Comparison of ENCODE assay signal across 33 mouse cellular contexts in genomic region chr17:72278296-72278695, GRCm38 (mm10).
A peak's percentile ranks its signal among the peaks of the same experiment; 100 is the strongest.
DNase-seq lines count a peak whose midpoint lies in the region; ATAC-seq and TF ChIP-seq lines count a peak whose summit lies in the region.
"Had no signal": no experiment of that assay in that cellular context is flagged by ENCODE, and none has a peak within 500 bp of the region (broad histone marks: within the 10 kb centered on the region; RNA-seq: fewer than 3 reads in every experiment).

No protein-coding gene starts in this region.

- in situ Hi-C loops in ES-E14 (cut with MboI; ENCODE audit: low sequenced_read_pairs in 2 of 2, unreplicated experiment in 2 of 2) = no loop called here

- no peak overlapping the region for H3K9ac ChIP-seq in intestine, postnatal 0 days (ENCODE audit: low read depth, low read length)
- no peak overlapping the region for H3K9ac ChIP-seq in intestine, embryonic 16.5 days (ENCODE audit: low read depth, low read length)
- no peak overlapping the region for H3K9ac ChIP-seq in ES-E14 (ENCODE audit: insufficient read depth, low read depth, low read length, poor library complexity, severe bottlenecking)
- H3K9ac ChIP-seq in stomach, postnatal 0 days (ENCODE audit: low read length) = no peak overlapping the region
- H3K9ac ChIP-seq: embryonic facial prominence, embryonic 12.5 days; heart, embryonic 13.5 days; hindbrain, embryonic 15.5 days; intestine, embryonic 15.5 days; limb, embryonic 13.5 days; midbrain, embryonic 13.5 days had no signal

- H3K27ac ChIP-seq in intestine, postnatal 0 days (ENCODE audit: low read depth, low read length) = no peak overlapping the region
- H3K27ac ChIP-seq in intestine, embryonic 16.5 days (ENCODE audit: low read length) = no peak overlapping the region
- no peak overlapping the region for H3K27ac ChIP-seq in ES-E14 (ENCODE audit: insufficient read depth, low read depth, low read length, poor library complexity, severe bottlenecking)
- H3K27ac ChIP-seq in stomach, postnatal 0 days (replicated peaks) = no peak overlapping the region
- H3K27ac ChIP-seq: embryonic facial prominence, embryonic 12.5 days; heart, embryonic 13.5 days; hindbrain, embryonic 10.5 days; hindbrain, embryonic 15.5 days; intestine, embryonic 15.5 days; limb, embryonic 13.5 days; macrophage; midbrain, embryonic 13.5 days had no signal

- TF ChIP-seq EP300 in stomach, postnatal 0 days (optimal IDR thresholded peaks at IDR 0.05) = no peak

- peak; percentile 27 for TF ChIP-seq CTCF in intestine, postnatal 0 days (IDR thresholded peaks at IDR 0.05; ENCODE audit: low read depth)
- peak; percentile 47 for TF ChIP-seq CTCF in E14TG2a.4 (conservative IDR thresholded peaks at IDR 0.05; ENCODE audit: low read length)
- peak; percentile 31 for TF ChIP-seq CTCF in stomach, postnatal 0 days (IDR thresholded peaks at IDR 0.05; ENCODE audit: low read depth)

- ATAC-seq in intestine, postnatal 0 days = no peak
- ATAC-seq in intestine, embryonic 16.5 days = no peak
- ATAC-seq in stomach, postnatal 0 days (ENCODE audit: low FRiP score, low TSS enrichment) = no peak
- ATAC-seq: CD4-positive, CD25-positive, alpha-beta regulatory T cell, adult 4 months; forebrain, embryonic 14.5 days; intestine, embryonic 15.5 days; midbrain, embryonic 13.5 days had no signal

- no peaks in the 10 kb centered on the region for H3K36me3 ChIP-seq in intestine, postnatal 0 days (ENCODE audit: control insufficient read depth, insufficient read depth)
- no peaks in the 10 kb centered on the region for H3K36me3 ChIP-seq in intestine, embryonic 16.5 days (ENCODE audit: control insufficient read depth, insufficient read depth, low read length)
- H3K36me3 ChIP-seq in E14TG2a.4 (ENCODE audit: insufficient read depth, low read length) (no peaks in the 10 kb centered on the region), ES-E14 (ENCODE audit: control insufficient read depth, insufficient read depth, low read length, poor library complexity, severe bottlenecking) (no peaks in the 10 kb centered on the region)
- no peaks in the 10 kb centered on the region for H3K36me3 ChIP-seq in stomach, postnatal 0 days (ENCODE audit: control insufficient read depth, insufficient read depth, low read length)
- H3K36me3 ChIP-seq: embryonic facial prominence, embryonic 12.5 days; heart, embryonic 13.5 days; hindbrain, embryonic 10.5 days; hindbrain, embryonic 15.5 days; intestine, embryonic 15.5 days; limb, embryonic 13.5 days; midbrain, embryonic 13.5 days had no signal

- DNase-seq in ES-E14 (ENCODE audit: low read depth, low spot score) = peak; percentile 25
- DNase-seq in stomach, postnatal 0 days (ENCODE audit: low spot score) = no peak
- no peak for DNase-seq in cerebellum, postnatal 14 days
- DNase-seq in retina, postnatal 1 day = no peak
- DNase-seq: adrenal gland, postnatal 14 days; cerebellum, adult 11 months; cerebellum, adult 9-10 months; embryo, embryonic 11 days; gastrocnemius, postnatal 14 days; heart, adult 18-20 months; heart, postnatal 10 days; kidney, adult 9 months; kidney, postnatal 14 days; lung, adult 18-20 months; lung, postnatal 10 days; right cerebral cortex, adult 18-20 months; spleen, adult 18-20 months; thymus, adult 2 months; thymus, postnatal 4 days had no signal

- no peak overlapping the region for H3K4me3 ChIP-seq in intestine, postnatal 0 days (ENCODE audit: low read depth, low read length)
- no peak overlapping the region for H3K4me3 ChIP-seq in intestine, embryonic 16.5 days (ENCODE audit: low read length)
- H3K4me3 ChIP-seq in E14TG2a.4 (replicated peaks; ENCODE audit: low read length) (no peak overlapping the region), ES-E14 (ENCODE audit: insufficient read depth in 1 of 2, low read depth in 1 of 2, low read length in 2 of 2, poor library complexity in 1 of 2, severe bottlenecking in 1 of 2) (no peak overlapping the region)
- no peak overlapping the region for H3K4me3 ChIP-seq in stomach, postnatal 0 days (ENCODE audit: low read depth, low read length)
- H3K4me3 ChIP-seq: embryonic facial prominence, embryonic 12.5 days; heart, embryonic 13.5 days; hindbrain, embryonic 10.5 days; hindbrain, embryonic 15.5 days; intestine, embryonic 15.5 days; limb, embryonic 13.5 days; midbrain, embryonic 13.5 days had no signal

- H3K9me3 ChIP-seq in intestine, postnatal 0 days (ENCODE audit: control insufficient read depth) = no peaks in the 10 kb centered on the region
- H3K9me3 ChIP-seq in intestine, embryonic 16.5 days (ENCODE audit: control insufficient read depth, low read length) = no peaks in the 10 kb centered on the region
- H3K9me3 ChIP-seq in E14TG2a.4 (ENCODE audit: low read length) = no peaks in the 10 kb centered on the region; the same call in 1 of the 2 replicates
- no peaks in the 10 kb centered on the region for H3K9me3 ChIP-seq in ES-E14 (ENCODE audit: control insufficient read depth, insufficient read depth, low read depth, low read length)
- H3K9me3 ChIP-seq in stomach, postnatal 0 days (ENCODE audit: control insufficient read depth, low read length) = no peaks in the 10 kb centered on the region
- H3K9me3 ChIP-seq: hindbrain, embryonic 15.5 days; intestine, embryonic 15.5 days had no signal

- H3K4me1 ChIP-seq in intestine, postnatal 0 days (replicated peaks; ENCODE audit: control insufficient read depth, insufficient read depth, low read length) = no peaks in the 10 kb centered on the region
- no peaks in the 10 kb centered on the region for H3K4me1 ChIP-seq in intestine, embryonic 16.5 days (ENCODE audit: control insufficient read depth, insufficient read depth, low read length)
- H3K4me1 ChIP-seq in E14TG2a.4 (replicated peaks; ENCODE audit: low read depth, low read length) (no peaks in the 10 kb centered on the region), ES-E14 (ENCODE audit: control insufficient read depth in 2 of 2, insufficient read depth in 2 of 2, low read length in 2 of 2, poor library complexity in 1 of 2) (no peaks in the 10 kb centered on the region)
- no peaks in the 10 kb centered on the region for H3K4me1 ChIP-seq in stomach, postnatal 0 days (replicated peaks; ENCODE audit: control insufficient read depth, insufficient read depth)
- H3K4me1 ChIP-seq: embryonic facial prominence, embryonic 12.5 days; hindbrain, embryonic 10.5 days; hindbrain, embryonic 15.5 days; intestine, embryonic 15.5 days; limb, embryonic 13.5 days; midbrain, embryonic 13.5 days had no signal

- no peaks in the 10 kb centered on the region for H3K27me3 ChIP-seq in intestine, postnatal 0 days (replicated peaks; ENCODE audit: control insufficient read depth, insufficient read depth, low read length)
- no peaks in the 10 kb centered on the region for H3K27me3 ChIP-seq in intestine, embryonic 16.5 days (replicated peaks; ENCODE audit: control insufficient read depth, insufficient read depth, low read length)
- H3K27me3 ChIP-seq in E14TG2a.4 (ENCODE audit: insufficient read depth, low read length) = no peaks in the 10 kb centered on the region
- no peaks in the 10 kb centered on the region for H3K27me3 ChIP-seq in stomach, postnatal 0 days (ENCODE audit: control insufficient read depth, insufficient read depth, low read length)
- H3K27me3 ChIP-seq: embryonic facial prominence, embryonic 12.5 days; heart, embryonic 13.5 days; hindbrain, embryonic 15.5 days; intestine, embryonic 15.5 days; limb, embryonic 13.5 days; midbrain, embryonic 13.5 days had no signal

- H3K4me2 ChIP-seq in intestine, postnatal 0 days (replicated peaks; ENCODE audit: low read depth) = no peak overlapping the region
- H3K4me2 ChIP-seq in intestine, embryonic 16.5 days (ENCODE audit: low read depth, low read length) = no peak overlapping the region
- no peak overlapping the region for H3K4me2 ChIP-seq in stomach, postnatal 0 days (replicated peaks; ENCODE audit: low read depth)
- H3K4me2 ChIP-seq: embryonic facial prominence, embryonic 12.5 days; heart, embryonic 13.5 days; hindbrain, embryonic 15.5 days; intestine, embryonic 15.5 days; limb, embryonic 13.5 days; liver, embryonic 11.5 days; midbrain, embryonic 13.5 days had no signal

TF ChIP-seq in ES-E14, 5 proteins besides CTCF, POLR2A, EP300 and RAD21:
- TF ChIP-seq ZC3H11A (IDR thresholded peaks at IDR 0.05; ENCODE audit: borderline replicate concordance, low read depth, low read length) = peak; percentile 40; the same call in 1 of the 2 replicates
- TF ChIP-seq HCFC1 (IDR thresholded peaks at IDR 0.05; ENCODE audit: borderline replicate concordance, insufficient read depth, low read length) = no peak
- no peak for TF ChIP-seq CHD2 (IDR thresholded peaks at IDR 0.05; ENCODE audit: low read depth, low read length)
